Mouse (Mus musculus): ENCODE results near the gene Nr2c2. TPM values are rescaled to one million over a fixed set of nuclear protein-coding genes. Genes with fewer than 3 reads are reported as not detected.

Gene Nr2c2
- polyA plus RNA-seq, 1 experiment from 2014 or later: 14.1 TPM

DNA sequence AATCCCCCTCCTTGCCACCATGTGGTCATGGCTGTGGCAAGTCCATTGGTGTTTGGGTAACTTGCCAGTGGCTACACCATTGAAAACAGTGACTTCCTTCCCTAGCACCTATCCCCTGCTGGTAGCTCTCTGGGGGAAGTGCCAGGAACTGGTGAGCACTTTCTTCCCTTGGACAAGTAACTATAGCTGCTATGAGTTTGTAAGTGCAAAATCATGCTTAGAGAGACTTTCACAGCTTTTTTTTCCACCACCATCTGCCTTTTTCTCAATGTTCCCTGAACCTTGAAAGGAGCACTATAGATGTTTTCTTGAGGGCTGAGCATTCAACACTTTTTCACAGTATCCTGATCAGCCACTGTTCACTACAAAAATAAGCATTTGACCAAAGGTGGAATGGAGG is 33.4 kb downstream of the Nr2c2 start:
- no peak for DNase-seq (ENCODE audit: low spot score)
- ATAC-seq (replicated peaks; ENCODE audit: low FRiP score, low read depth): no peak
- TF ChIP-seq CTCF (IDR thresholded peaks at IDR 0.05; ENCODE audit: low read depth): no peak

DNA sequence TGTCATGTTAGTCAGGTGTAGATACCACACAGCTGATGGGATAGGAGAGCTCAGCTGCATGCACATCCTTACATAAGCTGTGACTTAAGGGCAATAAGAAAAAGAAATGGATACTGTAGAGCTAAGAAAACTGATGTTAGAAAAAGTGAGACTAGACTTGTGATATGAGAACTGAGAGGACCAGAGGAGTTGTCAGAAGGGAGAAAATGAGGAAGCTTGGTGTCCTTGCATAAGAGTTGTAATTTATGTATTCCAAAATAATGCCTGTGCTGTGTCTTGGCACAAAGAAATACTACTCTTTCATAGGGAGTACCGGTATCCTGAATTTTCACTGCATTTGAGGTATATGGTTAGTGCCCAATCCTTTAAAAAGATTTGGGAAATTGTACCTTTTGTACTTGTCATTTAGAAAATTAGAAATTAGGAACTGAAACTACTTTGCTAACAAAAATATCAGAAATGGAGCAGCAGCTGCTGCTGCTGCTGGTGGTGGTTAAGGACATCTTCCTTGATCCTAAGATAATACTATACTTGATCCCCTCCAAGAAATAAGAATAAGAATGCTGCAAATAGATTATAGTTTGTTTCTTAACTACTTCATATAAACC is 35.8 kb downstream of the Nr2c2 start:
- Histone ChIP-seq H3K4me1 (replicated peaks; ENCODE audit: insufficient read depth, low read length) (no peaks in the 10 kb centered on the region), H3K36me3 (ENCODE audit: insufficient read depth, low read length) (no peaks in the 10 kb centered on the region), H3K4me2 (ENCODE audit: low read length) (no peak overlapping the region), H3K9ac (ENCODE audit: low read depth, low read length) (no peak overlapping the region), H3K4me3 (replicated peaks; ENCODE audit: low read depth, low read length) (no peak overlapping the region), H3K9me3 (replicated peaks; ENCODE audit: low read length) (no peaks in the 10 kb centered on the region), H3K27me3 (ENCODE audit: insufficient read depth, low read length) (no peaks in the 10 kb centered on the region), H3K27ac (no peak overlapping the region)
- ATAC-seq (replicated peaks; ENCODE audit: low FRiP score, low read depth): no peak
- no peak for DNase-seq (ENCODE audit: low spot score)
- WGBS: 51% methylated on average over 1 of the region's 1 CpGs
- TF ChIP-seq CTCF (IDR thresholded peaks at IDR 0.05; ENCODE audit: low read depth): no peak

More for the DNA sequence above, 33.4 kb downstream of the Nr2c2 start:
- no peaks in the 10 kb centered on the region for H3K9me3 ChIP-seq (replicated peaks; ENCODE audit: low read length)
- H3K9ac ChIP-seq (ENCODE audit: low read depth, low read length): no peak overlapping the region
- no peak overlapping the region for H3K27ac ChIP-seq
- no peak overlapping the region for H3K4me2 ChIP-seq (ENCODE audit: low read length)
- H3K36me3 ChIP-seq (ENCODE audit: insufficient read depth, low read length): no peaks in the 10 kb centered on the region
- no peaks in the 10 kb centered on the region for H3K4me1 ChIP-seq (replicated peaks; ENCODE audit: insufficient read depth, low read length)
- no peaks in the 10 kb centered on the region for H3K27me3 ChIP-seq (ENCODE audit: insufficient read depth, low read length)
- H3K4me3 ChIP-seq (replicated peaks; ENCODE audit: low read depth, low read length): no peak overlapping the region

DNA sequence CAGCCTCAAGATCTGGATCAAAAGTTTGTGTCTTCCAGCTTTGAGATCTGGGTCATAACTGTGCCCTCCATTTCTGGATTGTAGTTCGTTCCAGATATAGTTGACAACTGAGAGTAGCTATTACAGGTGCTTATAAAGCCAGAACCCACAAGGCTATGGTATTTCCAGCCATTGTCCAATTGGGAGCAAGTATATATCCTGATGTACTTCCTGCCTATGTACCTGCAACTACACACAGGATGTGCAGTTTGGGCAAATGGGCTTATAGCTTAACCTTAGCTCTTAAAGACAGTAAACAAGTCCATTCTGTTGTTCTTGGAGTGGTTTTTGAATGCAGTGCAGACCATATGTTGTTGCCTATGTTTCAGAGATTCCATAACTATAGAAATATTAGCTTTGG is 40.3 kb downstream of the Nr2c2 start:
- Histone ChIP-seq H3K9me3 (replicated peaks; ENCODE audit: low read length) (no peaks in the 10 kb centered on the region), H3K36me3 (ENCODE audit: insufficient read depth, low read length) (peaks cover 6% of the 10 kb centered on the region; the same call in 1 of the 2 replicates), H3K4me3 (replicated peaks; ENCODE audit: low read depth, low read length) (no peak overlapping the region), H3K9ac (ENCODE audit: low read depth, low read length) (no peak overlapping the region), H3K4me2 (ENCODE audit: low read length) (no peak overlapping the region), H3K27ac (no peak overlapping the region), H3K4me1 (replicated peaks; ENCODE audit: insufficient read depth, low read length) (no peaks in the 10 kb centered on the region), H3K27me3 (ENCODE audit: insufficient read depth, low read length) (no peaks in the 10 kb centered on the region)
- no peak for DNase-seq (ENCODE audit: low spot score)
- 93% methylated on average over 1 of the region's 1 CpGs for WGBS
- no peak for TF ChIP-seq CTCF (IDR thresholded peaks at IDR 0.05; ENCODE audit: low read depth)
- no peak for ATAC-seq (replicated peaks; ENCODE audit: low FRiP score, low read depth)

DNA sequence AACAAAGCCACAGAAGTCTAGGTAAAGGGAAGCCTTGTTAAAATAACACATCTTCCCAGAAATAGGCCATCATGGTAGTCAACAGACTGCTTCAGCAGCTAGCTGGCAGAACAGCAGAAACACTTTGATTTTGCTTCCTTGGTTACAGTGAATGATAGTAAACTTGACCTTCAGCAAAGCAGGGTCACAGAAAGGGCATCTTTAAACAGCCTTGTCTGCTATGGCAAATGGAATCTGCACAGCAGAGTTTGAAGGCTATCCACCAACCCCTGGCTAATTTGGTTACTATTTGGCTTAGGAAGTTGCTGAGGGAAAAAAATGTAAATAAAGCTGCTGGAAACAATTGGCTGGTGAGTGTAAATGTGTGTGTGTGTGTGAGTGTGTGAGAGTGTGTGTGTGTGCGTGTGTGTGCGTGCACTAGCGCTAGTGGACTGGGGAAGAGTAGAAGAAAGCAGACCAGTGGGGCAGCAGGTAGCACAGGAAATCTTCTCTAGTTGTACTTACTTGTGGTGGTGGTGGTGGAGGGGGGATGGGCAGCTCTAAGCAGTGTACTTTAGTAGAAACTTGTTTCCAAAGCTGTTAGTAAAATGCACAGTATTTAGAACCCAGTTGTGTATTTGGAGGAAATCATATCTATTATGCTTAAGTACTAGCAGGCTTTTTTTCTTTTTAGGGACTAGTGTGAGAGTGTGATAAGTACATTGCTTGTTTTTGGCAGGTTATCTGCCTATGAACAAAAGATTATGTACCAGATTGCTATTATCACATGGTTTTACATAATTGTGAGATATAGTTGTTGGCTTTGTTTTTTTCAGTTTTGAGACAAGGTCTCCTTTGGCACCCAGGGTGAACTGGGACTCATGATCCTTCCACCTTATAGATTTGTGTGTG is 41.1 kb downstream of the Nr2c2 start:
- Histone ChIP-seq H3K4me2 (ENCODE audit: low read length) (no peak overlapping the region), H3K9ac (ENCODE audit: low read depth, low read length) (no peak overlapping the region), H3K4me1 (replicated peaks; ENCODE audit: insufficient read depth, low read length) (no peaks in the 10 kb centered on the region), H3K4me3 (replicated peaks; ENCODE audit: low read depth, low read length) (no peak overlapping the region), H3K27ac (no peak overlapping the region), H3K36me3 (ENCODE audit: insufficient read depth, low read length) (peaks cover 6% of the 10 kb centered on the region; the same call in 1 of the 2 replicates), H3K27me3 (ENCODE audit: insufficient read depth, low read length) (no peaks in the 10 kb centered on the region), H3K9me3 (replicated peaks; ENCODE audit: low read length) (no peaks in the 10 kb centered on the region)
- ATAC-seq (replicated peaks; ENCODE audit: low FRiP score, low read depth): no peak
- 88% methylated on average over 3 of the region's 3 CpGs for WGBS
- DNase-seq (ENCODE audit: low spot score): no peak
- TF ChIP-seq CTCF (IDR thresholded peaks at IDR 0.05; ENCODE audit: low read depth): no peak

DNA sequence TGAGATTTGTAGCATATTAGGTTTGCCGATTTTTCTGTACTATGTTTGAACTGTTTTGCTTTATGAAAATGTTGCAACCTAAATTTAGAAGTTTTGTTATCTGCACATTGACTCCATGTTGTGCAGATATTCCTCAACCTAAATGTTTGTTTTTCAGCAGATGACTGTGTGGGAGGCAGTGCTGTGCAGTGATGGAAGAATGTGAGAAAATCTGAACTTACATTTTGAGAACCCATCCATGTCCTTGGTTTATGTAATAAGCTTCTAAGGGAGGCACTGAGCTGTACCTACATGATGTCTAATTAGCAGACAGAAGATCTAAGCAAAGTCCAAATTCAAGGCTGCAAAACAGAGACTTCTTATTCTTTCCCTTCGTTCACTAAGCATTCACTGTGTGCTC is 42.4 kb downstream of the Nr2c2 start:
- DNase-seq (ENCODE audit: low spot score) (no peak), ATAC-seq (replicated peaks; ENCODE audit: low FRiP score, low read depth) (no peak)
- no peak for TF ChIP-seq CTCF (IDR thresholded peaks at IDR 0.05; ENCODE audit: low read depth)
- Histone ChIP-seq H3K27me3 (ENCODE audit: insufficient read depth, low read length) (no peaks in the 10 kb centered on the region), H3K9ac (ENCODE audit: low read depth, low read length) (no peak overlapping the region), H3K4me1 (replicated peaks; ENCODE audit: insufficient read depth, low read length) (no peaks in the 10 kb centered on the region), H3K4me2 (ENCODE audit: low read length) (no peak overlapping the region), H3K36me3 (ENCODE audit: insufficient read depth, low read length) (peaks cover 6% of the 10 kb centered on the region; the same call in 1 of the 2 replicates), H3K9me3 (replicated peaks; ENCODE audit: low read length) (no peaks in the 10 kb centered on the region), H3K4me3 (replicated peaks; ENCODE audit: low read depth, low read length) (no peak overlapping the region), H3K27ac (no peak overlapping the region)
- WGBS: 96% methylated on average over 2 of the region's 2 CpGs

DNA sequence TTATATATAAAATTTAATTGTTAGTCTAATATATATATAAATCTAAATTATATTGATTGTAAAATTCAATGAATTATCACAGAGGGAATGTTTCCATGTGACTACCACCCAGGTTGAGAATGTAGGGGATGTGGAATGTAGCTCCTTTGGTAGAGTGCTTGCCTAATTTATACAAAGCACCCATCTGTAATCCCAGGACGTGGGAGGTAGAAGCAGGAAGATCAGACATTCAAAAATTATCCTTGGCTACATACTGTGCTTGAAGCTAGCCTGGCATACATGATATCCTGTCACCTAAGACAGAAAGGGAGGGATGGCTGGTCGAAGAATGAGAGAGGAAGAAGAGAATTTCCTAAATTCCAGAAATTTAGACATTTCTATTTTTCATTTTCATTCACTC is 45.2 kb downstream of the Nr2c2 start:
- DNase-seq (ENCODE audit: low spot score) (no peak), ATAC-seq (replicated peaks; ENCODE audit: low FRiP score, low read depth) (no peak)
- H3K36me3 ChIP-seq (ENCODE audit: insufficient read depth, low read length): peaks cover 14% of the 10 kb centered on the region; the same call in 1 of the 2 replicates
- no peak overlapping the region for H3K4me3 ChIP-seq (replicated peaks; ENCODE audit: low read depth, low read length)
- TF ChIP-seq CTCF (IDR thresholded peaks at IDR 0.05; ENCODE audit: low read depth): no peak
- H3K9ac ChIP-seq (ENCODE audit: low read depth, low read length): no peak overlapping the region
- H3K27ac ChIP-seq: no peak overlapping the region
- H3K9me3 ChIP-seq (replicated peaks; ENCODE audit: low read length): no peaks in the 10 kb centered on the region
- H3K27me3 ChIP-seq (ENCODE audit: insufficient read depth, low read length): no peaks in the 10 kb centered on the region
- H3K4me1 ChIP-seq (replicated peaks; ENCODE audit: insufficient read depth, low read length): no peaks in the 10 kb centered on the region
- 67% methylated on average over 2 of the region's 2 CpGs for WGBS
- no peak overlapping the region for H3K4me2 ChIP-seq (ENCODE audit: low read length)

Measured in kidney, postnatal 0 days (tissue).